Mouse (Mus musculus): Measurements from ENCODE around the gene Tln2. TPM values are rescaled to one million over a fixed set of nuclear protein-coding genes. Genes with fewer than 3 reads are reported as not detected.

Gene Tln2
- polyA plus RNA-seq, 1 experiment from 2014 or later = 46.3 TPM

GRCm38 (mm10) chr9:67354356-67354755 is 205.1 kb downstream of the Tln2 start:
- Histone ChIP-seq H3K9me3 (ENCODE audit: control insufficient read depth, low read length) (no peaks in the 10 kb centered on the region), H3K27me3 (replicated peaks; ENCODE audit: control insufficient read depth, insufficient read depth, low read length) (no peaks in the 10 kb centered on the region), H3K4me3 (ENCODE audit: low read depth, low read length) (no peak overlapping the region), H3K36me3 (ENCODE audit: control insufficient read depth, insufficient read depth, low read length) (peaks cover 19% of the 10 kb centered on the region; the same call in 1 of the 2 replicates), H3K4me2 (ENCODE audit: low read depth, low read length) (no peak overlapping the region), H3K9ac (ENCODE audit: low read depth, low read length) (no peak overlapping the region), H3K4me1 (ENCODE audit: control insufficient read depth, insufficient read depth, low read length) (no peaks in the 10 kb centered on the region), H3K27ac (replicated peaks; ENCODE audit: low read depth, low read length) (no peak overlapping the region)
- 90% methylated on average over 14 of the region's 14 CpGs for WGBS
- DNase-seq (ENCODE audit: low spot score) (no peak), ATAC-seq (ENCODE audit: low read depth) (no peak)

DNA sequence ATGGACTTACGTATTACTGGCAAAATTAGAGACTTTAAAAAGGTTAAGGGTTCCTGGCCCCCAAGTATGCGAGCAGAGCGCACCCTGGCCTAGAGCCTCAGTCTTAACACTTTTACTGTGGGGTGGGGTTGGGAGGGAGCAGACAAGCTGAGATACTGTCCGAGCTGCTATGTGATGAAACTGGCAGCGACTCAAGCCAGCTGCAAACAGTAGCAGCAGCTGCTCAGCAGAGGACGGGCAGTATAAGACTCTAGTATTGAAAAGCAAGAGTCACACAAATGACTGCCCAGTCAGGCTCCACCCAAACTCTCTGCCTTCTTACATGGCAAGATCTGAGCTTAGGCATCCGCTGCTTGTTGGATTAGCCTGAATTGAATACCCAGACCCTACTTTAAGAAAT is 206.1 kb downstream of the Tln2 start:
- 78% methylated on average over 7 of the region's 7 CpGs for whole genome bisulfite sequencing
- peak; percentile 55; the same call in 1 of the 2 replicates for ATAC-seq (ENCODE audit: low read depth)
- no peaks in the 10 kb centered on the region for H3K4me1 ChIP-seq (ENCODE audit: control insufficient read depth, insufficient read depth, low read length)
- no peaks in the 10 kb centered on the region for H3K9me3 ChIP-seq (ENCODE audit: control insufficient read depth, low read length)
- DNase-seq (ENCODE audit: low spot score) = peak; percentile 53
- H3K4me3 ChIP-seq (ENCODE audit: low read depth, low read length) = no peak overlapping the region
- H3K27me3 ChIP-seq (replicated peaks; ENCODE audit: control insufficient read depth, insufficient read depth, low read length) = no peaks in the 10 kb centered on the region
- H3K36me3 ChIP-seq (ENCODE audit: control insufficient read depth, insufficient read depth, low read length) = peaks cover 17% of the 10 kb centered on the region; the same call in 1 of the 2 replicates
- no peak overlapping the region for H3K9ac ChIP-seq (ENCODE audit: low read depth, low read length)
- H3K4me2 ChIP-seq (ENCODE audit: low read depth, low read length) = no peak overlapping the region
- H3K27ac ChIP-seq (replicated peaks; ENCODE audit: low read depth, low read length) = no peak overlapping the region

DNA sequence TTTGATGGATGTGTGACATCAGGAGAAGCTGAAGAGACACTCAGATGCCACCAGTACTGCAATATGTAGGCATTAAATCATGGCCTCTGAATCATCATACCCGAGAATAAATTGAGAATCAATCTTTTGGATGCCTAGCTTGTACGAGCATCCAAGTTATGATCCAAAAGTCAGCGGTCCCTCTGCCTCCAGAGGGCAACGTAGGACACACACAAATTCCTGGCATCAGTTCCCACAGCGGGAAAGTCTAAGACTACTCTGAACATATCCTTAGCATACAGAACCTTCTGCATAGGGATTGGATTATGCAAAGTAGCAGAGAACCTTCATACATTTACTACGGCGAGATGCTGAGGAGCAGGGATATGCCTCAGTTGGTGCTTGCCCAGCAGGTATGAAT is 210.5 kb downstream of the Tln2 start:
- Histone ChIP-seq H3K36me3 (ENCODE audit: control insufficient read depth, insufficient read depth, low read length) (peaks cover 6% of the 10 kb centered on the region; the same call in 1 of the 2 replicates), H3K27ac (replicated peaks; ENCODE audit: low read depth, low read length) (no peak overlapping the region), H3K9me3 (ENCODE audit: control insufficient read depth, low read length) (no peaks in the 10 kb centered on the region), H3K4me3 (ENCODE audit: low read depth, low read length) (no peak overlapping the region), H3K4me1 (ENCODE audit: control insufficient read depth, insufficient read depth, low read length) (no peaks in the 10 kb centered on the region), H3K27me3 (replicated peaks; ENCODE audit: control insufficient read depth, insufficient read depth, low read length) (no peaks in the 10 kb centered on the region), H3K4me2 (ENCODE audit: low read depth, low read length) (no peak overlapping the region), H3K9ac (ENCODE audit: low read depth, low read length) (no peak overlapping the region)
- no peak for ATAC-seq (ENCODE audit: low read depth)
- WGBS = 85% methylated on average over 7 of the region's 7 CpGs
- peak; percentile 35 for DNase-seq (ENCODE audit: low spot score)

DNA sequence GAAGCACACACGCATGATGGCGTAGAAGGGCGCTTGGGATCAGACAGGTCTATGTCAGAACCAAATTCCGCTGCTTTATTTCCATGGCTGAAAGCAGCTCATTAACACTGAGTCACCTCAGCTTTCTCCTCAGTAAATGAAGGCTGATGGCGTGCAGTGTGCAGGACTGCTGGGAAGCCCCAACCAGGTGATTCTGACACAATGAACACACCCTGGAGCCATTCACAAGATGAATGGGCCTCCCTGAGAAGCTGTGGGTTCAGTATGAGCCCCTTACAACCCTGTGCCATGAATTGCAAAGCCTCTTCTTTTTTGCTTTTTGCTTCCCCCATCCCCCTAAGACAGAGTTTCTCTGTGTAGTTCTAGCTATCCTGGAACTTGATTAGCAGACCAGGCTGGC is 212.3 kb downstream of the Tln2 start:
- Histone ChIP-seq H3K27me3 (replicated peaks; ENCODE audit: control insufficient read depth, insufficient read depth, low read length) (no peaks in the 10 kb centered on the region), H3K9ac (ENCODE audit: low read depth, low read length) (no peak overlapping the region), H3K9me3 (ENCODE audit: control insufficient read depth, low read length) (no peaks in the 10 kb centered on the region), H3K4me2 (ENCODE audit: low read depth, low read length) (no peak overlapping the region), H3K36me3 (ENCODE audit: control insufficient read depth, insufficient read depth, low read length) (peaks cover 16% of the 10 kb centered on the region; the same call in 1 of the 2 replicates), H3K4me1 (ENCODE audit: control insufficient read depth, insufficient read depth, low read length) (no peaks in the 10 kb centered on the region), H3K27ac (replicated peaks; ENCODE audit: low read depth, low read length) (no peak overlapping the region), H3K4me3 (ENCODE audit: low read depth, low read length) (no peak overlapping the region)
- 92% methylated on average over 5 of the region's 5 CpGs for WGBS
- DNase-seq (ENCODE audit: low spot score) (no peak), ATAC-seq (ENCODE audit: low read depth) (no peak)

DNA sequence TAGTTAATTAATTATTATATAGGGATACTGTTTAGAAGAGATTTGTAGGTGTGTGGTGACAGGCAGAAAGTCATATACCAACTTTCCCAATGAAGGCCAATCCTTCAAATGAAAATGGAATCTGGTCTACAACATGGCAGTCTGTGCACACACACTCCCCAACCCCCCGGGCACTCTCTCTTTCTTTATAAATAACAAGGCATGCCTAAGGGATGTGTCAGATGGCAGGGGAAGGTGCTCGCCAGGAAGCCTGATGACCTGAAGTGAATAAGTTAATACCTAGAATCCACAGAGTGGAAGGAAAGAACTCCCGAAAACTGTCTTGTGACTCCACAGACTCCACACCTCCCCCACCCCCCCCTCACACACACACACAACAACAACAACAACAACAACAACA is 228.2 kb downstream of the Tln2 start:
- no peak overlapping the region for H3K4me3 ChIP-seq (ENCODE audit: low read depth, low read length)
- H3K27me3 ChIP-seq (replicated peaks; ENCODE audit: control insufficient read depth, insufficient read depth, low read length) = no peaks in the 10 kb centered on the region
- H3K27ac ChIP-seq (replicated peaks; ENCODE audit: low read depth, low read length) = no peak overlapping the region
- peaks cover 5% of the 10 kb centered on the region; the same call in 1 of the 2 replicates for H3K36me3 ChIP-seq (ENCODE audit: control insufficient read depth, insufficient read depth, low read length)
- no peaks in the 10 kb centered on the region for H3K9me3 ChIP-seq (ENCODE audit: control insufficient read depth, low read length)
- no peak overlapping the region for H3K9ac ChIP-seq (ENCODE audit: low read depth, low read length)
- peaks cover 5% of the 10 kb centered on the region; the same call in 1 of the 2 replicates for H3K4me1 ChIP-seq (ENCODE audit: control insufficient read depth, insufficient read depth, low read length)
- H3K4me2 ChIP-seq (ENCODE audit: low read depth, low read length) = no peak overlapping the region
- ATAC-seq (ENCODE audit: low read depth) (no peak), DNase-seq (ENCODE audit: low spot score) (no peak)
- WGBS = 89% methylated on average over 3 of the region's 3 CpGs

- WGBS = 69% methylated on average over 3 of the region's 3 CpGs
- Histone ChIP-seq H3K4me2 (ENCODE audit: low read depth, low read length) (no peak overlapping the region), H3K27ac (replicated peaks; ENCODE audit: low read depth, low read length) (no peak overlapping the region), H3K9ac (ENCODE audit: low read depth, low read length) (no peak overlapping the region), H3K9me3 (ENCODE audit: control insufficient read depth, low read length) (no peaks in the 10 kb centered on the region), H3K36me3 (ENCODE audit: control insufficient read depth, insufficient read depth, low read length) (peaks cover 1% of the 10 kb centered on the region; the same call in 1 of the 2 replicates), H3K4me1 (ENCODE audit: control insufficient read depth, insufficient read depth, low read length) (peaks cover 5% of the 10 kb centered on the region; the same call in 1 of the 2 replicates), H3K4me3 (ENCODE audit: low read depth, low read length) (no peak overlapping the region), H3K27me3 (replicated peaks; ENCODE audit: control insufficient read depth, insufficient read depth, low read length) (no peaks in the 10 kb centered on the region)
- ATAC-seq (ENCODE audit: low read depth) (no peak), DNase-seq (ENCODE audit: low spot score) (no peak)
These were observed 231.1 kb downstream of the Tln2 start for GRCm38 (mm10) chr9:67328451-67328850.

GRCm38 (mm10) chr9:67321886-67322285 is 237.6 kb downstream of the Tln2 start:
- Histone ChIP-seq H3K9ac (ENCODE audit: low read depth, low read length) (no peak overlapping the region), H3K27me3 (replicated peaks; ENCODE audit: control insufficient read depth, insufficient read depth, low read length) (no peaks in the 10 kb centered on the region), H3K4me3 (ENCODE audit: low read depth, low read length) (no peak overlapping the region), H3K4me1 (ENCODE audit: control insufficient read depth, insufficient read depth, low read length) (no peaks in the 10 kb centered on the region), H3K4me2 (ENCODE audit: low read depth, low read length) (no peak overlapping the region), H3K9me3 (ENCODE audit: control insufficient read depth, low read length) (no peaks in the 10 kb centered on the region), H3K27ac (replicated peaks; ENCODE audit: low read depth, low read length) (no peak overlapping the region), H3K36me3 (ENCODE audit: control insufficient read depth, insufficient read depth, low read length) (peaks cover 4% of the 10 kb centered on the region; the same call in 1 of the 2 replicates)
- no peak for ATAC-seq (ENCODE audit: low read depth)
- 87% methylated on average over 6 of the region's 6 CpGs for WGBS
- peak; percentile 12 for DNase-seq (ENCODE audit: low spot score)

DNA sequence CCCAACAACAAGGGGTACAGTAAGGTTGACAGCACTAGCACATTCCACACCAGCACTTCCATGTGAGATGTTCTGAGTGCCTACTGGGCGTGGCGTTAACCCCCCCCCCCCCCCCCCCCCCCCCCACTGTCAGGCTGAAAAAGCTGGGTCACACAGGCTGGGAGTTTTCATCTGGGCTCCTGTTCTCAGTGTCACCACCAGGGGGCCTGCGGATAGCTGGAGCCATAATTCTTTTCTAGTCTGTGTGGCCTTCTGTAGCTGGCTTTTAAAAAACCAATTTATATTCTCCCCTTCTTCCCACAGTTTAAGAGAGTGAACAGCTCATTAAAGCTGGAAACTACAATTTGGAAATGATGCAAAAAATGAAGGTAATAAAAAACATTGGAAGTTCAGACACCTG is 244.1 kb downstream of the Tln2 start:
- Histone ChIP-seq H3K4me2 (ENCODE audit: low read depth, low read length) (no peak overlapping the region), H3K9ac (ENCODE audit: low read depth, low read length) (no peak overlapping the region), H3K27me3 (replicated peaks; ENCODE audit: control insufficient read depth, insufficient read depth, low read length) (no peaks in the 10 kb centered on the region), H3K4me3 (ENCODE audit: low read depth, low read length) (no peak overlapping the region), H3K27ac (replicated peaks; ENCODE audit: low read depth, low read length) (no peak overlapping the region), H3K9me3 (ENCODE audit: control insufficient read depth, low read length) (no peaks in the 10 kb centered on the region), H3K36me3 (ENCODE audit: control insufficient read depth, insufficient read depth, low read length) (peaks cover 6% of the 10 kb centered on the region; the same call in 1 of the 2 replicates), H3K4me1 (ENCODE audit: control insufficient read depth, insufficient read depth, low read length) (no peaks in the 10 kb centered on the region)
- 15% methylated on average over 3 of the region's 3 CpGs for WGBS
- ATAC-seq (ENCODE audit: low read depth) (peak; percentile 50; the same call in 1 of the 2 replicates), DNase-seq (ENCODE audit: low spot score) (peak; percentile 32)

- Histone ChIP-seq H3K9ac (ENCODE audit: low read depth, low read length) (no peak overlapping the region), H3K27ac (replicated peaks; ENCODE audit: low read depth, low read length) (no peak overlapping the region), H3K4me2 (ENCODE audit: low read depth, low read length) (no peak overlapping the region), H3K4me3 (ENCODE audit: low read depth, low read length) (no peak overlapping the region), H3K27me3 (replicated peaks; ENCODE audit: control insufficient read depth, insufficient read depth, low read length) (no peaks in the 10 kb centered on the region), H3K4me1 (ENCODE audit: control insufficient read depth, insufficient read depth, low read length) (0 out of 2 replicates have a peak, but pooled peaks cover 2% of the 10 kb centered on the region), H3K36me3 (ENCODE audit: control insufficient read depth, insufficient read depth, low read length) (peaks cover 14% of the 10 kb centered on the region; the same call in 1 of the 2 replicates), H3K9me3 (ENCODE audit: control insufficient read depth, low read length) (no peaks in the 10 kb centered on the region)
- 71% methylated on average over 6 of the region's 6 CpGs for WGBS
- ATAC-seq (ENCODE audit: low read depth) = no peak
- DNase-seq (ENCODE audit: low spot score) = peak; percentile 40
These were observed 254.5 kb downstream of the Tln2 start for GRCm38 (mm10) chr9:67304992-67305391.
